Mouse (Mus musculus): ENCODE measurements at regions not wholly inside any gene's neighbourhood (a gene's known extent, or its start where the extent isn't known, plus 50 kb on each side); places are given as distances from the start of the nearest gene placed in this dataset.
"Not testable (repeated sequence)": the region's sequence is repeated elsewhere in the genome, so short reads cannot be mapped to it uniquely, and the experiment has no call there.

DNA sequence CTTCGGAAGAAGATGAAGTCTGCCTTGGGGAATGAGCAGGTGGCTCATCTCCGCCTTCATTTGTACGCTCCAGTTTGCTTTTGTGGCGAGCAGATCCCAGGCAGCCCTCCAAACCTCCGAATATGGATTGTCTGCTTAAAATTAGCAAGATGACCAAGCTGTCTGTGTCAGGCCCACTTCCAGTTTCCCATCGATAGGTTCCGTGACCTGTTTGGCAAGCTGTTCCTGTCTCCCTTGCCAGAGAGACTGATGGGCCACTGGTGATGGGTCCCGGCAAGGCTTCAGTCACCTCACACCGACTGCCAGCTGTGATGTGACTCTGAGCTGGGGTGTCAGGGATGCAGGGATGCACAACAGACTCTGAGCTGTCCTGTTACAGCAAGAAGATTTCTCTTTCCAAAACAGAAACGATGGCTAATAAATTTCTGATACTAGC lies 96.4 kb downstream of the Enc1 start:
- TF ChIP-seq POLR2A (IDR thresholded peaks at IDR 0.05; ENCODE audit: borderline replicate concordance, extremely low read depth, insufficient read depth, insufficient read length), result no peak
- H3K9ac ChIP-seq (ENCODE audit: low read depth, low read length, severe bottlenecking), result no peak overlapping the region
- H3K9me3 ChIP-seq (ENCODE audit: control insufficient read depth, low read length), result no peaks in the 10 kb centered on the region
- 52% methylated on average over 10 of the region's 10 CpGs for WGBS
- no peaks in the 10 kb centered on the region for H3K36me3 ChIP-seq (ENCODE audit: control insufficient read depth, insufficient read depth, low read length)
- no peak overlapping the region for H3K4me3 ChIP-seq (replicated peaks; ENCODE audit: low read length)
- DNase-seq (ENCODE audit: low spot score) (no peak), ATAC-seq (ENCODE audit: low FRiP score, low read depth) (no peak)
- H3K4me2 ChIP-seq (replicated peaks; ENCODE audit: low read depth, low read length, severe bottlenecking), result no peak overlapping the region
- H3K4me1 ChIP-seq (ENCODE audit: control insufficient read depth, insufficient read depth, low read length), result peaks cover 5% of the 10 kb centered on the region; the same call in 1 of the 2 replicates
- H3K27me3 ChIP-seq (ENCODE audit: control insufficient read depth, insufficient read depth, low read length), result no peaks in the 10 kb centered on the region
- no peak overlapping the region for H3K27ac ChIP-seq (replicated peaks; ENCODE audit: low read depth, low read length)

DNA sequence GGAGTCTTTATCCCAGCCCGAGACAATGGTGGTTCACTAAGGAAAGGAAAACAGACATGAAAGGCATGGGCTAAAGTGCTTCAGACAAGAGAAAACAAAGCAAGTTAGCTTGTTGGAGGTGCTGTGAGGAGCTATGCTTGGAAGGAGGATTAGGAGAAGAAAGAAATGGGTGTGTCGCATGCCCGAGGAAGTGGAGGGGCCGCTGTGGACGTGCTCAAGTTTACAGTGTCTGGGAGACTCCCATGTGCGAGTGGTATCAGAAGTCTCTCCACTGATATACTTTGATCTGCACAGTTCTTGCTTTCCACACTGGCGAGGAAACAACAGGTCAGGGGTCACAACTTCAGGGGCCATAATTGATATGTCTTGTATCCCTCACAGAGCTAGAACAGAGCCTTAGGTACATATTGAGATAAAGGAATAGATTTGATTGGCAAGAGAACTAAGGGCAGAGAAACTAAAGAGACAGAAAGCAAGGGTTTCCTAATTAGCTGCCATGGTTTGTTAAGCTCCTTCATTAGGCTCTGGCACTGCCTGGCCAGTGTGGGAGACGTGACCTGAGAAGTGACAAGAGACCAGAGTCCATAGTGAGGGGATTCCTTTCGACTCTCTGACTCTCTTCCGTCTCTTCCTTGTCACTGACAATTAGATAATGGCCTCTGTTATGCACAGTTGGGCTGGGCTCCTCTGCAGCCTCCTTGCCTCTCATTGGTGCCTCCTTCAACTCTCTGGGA lies 93.1 kb downstream of the Enc1 start:
- no peak for TF ChIP-seq POLR2A (IDR thresholded peaks at IDR 0.05; ENCODE audit: borderline replicate concordance, extremely low read depth, insufficient read depth, insufficient read length)
- ATAC-seq (ENCODE audit: low FRiP score, low read depth) (no peak), DNase-seq (ENCODE audit: low spot score) (no peak)
- Histone ChIP-seq H3K9ac (ENCODE audit: low read depth, low read length, severe bottlenecking) (no peak overlapping the region), H3K4me3 (replicated peaks; ENCODE audit: low read length) (no peak overlapping the region), H3K27me3 (ENCODE audit: control insufficient read depth, insufficient read depth, low read length) (no peaks in the 10 kb centered on the region), H3K4me2 (replicated peaks; ENCODE audit: low read depth, low read length, severe bottlenecking) (no peak overlapping the region), H3K4me1 (ENCODE audit: control insufficient read depth, insufficient read depth, low read length) (peaks cover 5% of the 10 kb centered on the region; the same call in 1 of the 2 replicates), H3K36me3 (ENCODE audit: control insufficient read depth, insufficient read depth, low read length) (no peaks in the 10 kb centered on the region), H3K9me3 (ENCODE audit: control insufficient read depth, low read length) (no peaks in the 10 kb centered on the region), H3K27ac (replicated peaks; ENCODE audit: low read depth, low read length) (no peak overlapping the region)
- 38% methylated on average over 10 of the region's 10 CpGs for WGBS

DNA sequence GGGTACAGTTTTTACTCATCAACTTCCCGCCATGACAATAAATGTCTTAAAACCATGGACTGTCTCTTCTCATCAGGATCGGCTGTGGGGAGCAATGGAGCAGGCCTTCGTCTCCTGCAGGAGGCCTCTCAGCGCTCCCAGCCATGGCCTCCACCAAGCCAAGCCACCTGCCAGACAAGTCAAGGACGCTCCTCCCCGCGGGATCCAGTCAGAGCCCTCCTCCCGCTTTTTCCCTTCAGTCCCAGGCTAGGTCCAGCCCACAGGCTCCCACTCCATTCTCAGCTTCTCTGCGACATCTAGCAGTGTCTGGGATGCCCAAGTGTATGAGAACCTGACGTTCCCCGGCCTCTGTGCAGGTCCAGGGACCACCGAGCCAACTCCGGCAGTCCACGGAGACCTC lies 90.2 kb downstream of the Enc1 start:
- Histone ChIP-seq H3K4me1 (ENCODE audit: control insufficient read depth, insufficient read depth, low read length) (no peaks in the 10 kb centered on the region), H3K27me3 (ENCODE audit: control insufficient read depth, insufficient read depth, low read length) (no peaks in the 10 kb centered on the region), H3K9ac (ENCODE audit: low read depth, low read length, severe bottlenecking) (no peak overlapping the region), H3K4me3 (replicated peaks; ENCODE audit: low read length) (no peak overlapping the region), H3K36me3 (ENCODE audit: control insufficient read depth, insufficient read depth, low read length) (no peaks in the 10 kb centered on the region), H3K9me3 (ENCODE audit: control insufficient read depth, low read length) (no peaks in the 10 kb centered on the region), H3K4me2 (replicated peaks; ENCODE audit: low read depth, low read length, severe bottlenecking) (no peak overlapping the region), H3K27ac (replicated peaks; ENCODE audit: low read depth, low read length) (no peak overlapping the region)
- ATAC-seq (ENCODE audit: low FRiP score, low read depth) (no peak), DNase-seq (ENCODE audit: low spot score) (no peak)
- no peak for TF ChIP-seq POLR2A (IDR thresholded peaks at IDR 0.05; ENCODE audit: borderline replicate concordance, extremely low read depth, insufficient read depth, insufficient read length)
- WGBS, result 93% methylated on average over 14 of the region's 14 CpGs

DNA sequence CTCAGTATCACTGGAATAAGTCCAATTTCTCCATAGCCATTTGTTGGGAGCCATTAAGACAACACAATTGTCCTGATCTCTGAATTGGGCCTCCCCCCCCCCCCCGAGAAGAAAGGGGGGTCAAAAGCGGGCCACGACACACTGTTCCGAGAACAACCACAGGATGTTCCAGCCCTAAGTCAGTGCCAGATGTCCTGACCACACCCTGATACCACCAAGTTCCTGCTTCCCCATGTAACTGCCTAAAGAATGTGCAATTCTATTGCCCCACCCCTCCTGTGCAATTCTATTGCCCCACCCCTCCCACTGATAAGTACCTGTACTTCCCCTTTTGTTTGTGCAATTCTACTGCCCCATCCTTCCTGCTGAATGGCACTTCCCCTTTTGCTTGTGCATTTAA lies 80.4 kb downstream of the Enc1 start:
- not testable (repeated sequence) for H3K27ac ChIP-seq (replicated peaks; ENCODE audit: low read depth, low read length); H3K9me3 ChIP-seq (ENCODE audit: control insufficient read depth, low read length); H3K27me3 ChIP-seq (ENCODE audit: control insufficient read depth, insufficient read depth, low read length); H3K36me3 ChIP-seq (ENCODE audit: control insufficient read depth, insufficient read depth, low read length); H3K4me2 ChIP-seq (replicated peaks; ENCODE audit: low read depth, low read length, severe bottlenecking); ATAC-seq (ENCODE audit: low FRiP score, low read depth); H3K4me3 ChIP-seq (replicated peaks; ENCODE audit: low read length); H3K9ac ChIP-seq (ENCODE audit: low read depth, low read length, severe bottlenecking); DNase-seq (ENCODE audit: low spot score); H3K4me1 ChIP-seq (ENCODE audit: control insufficient read depth, insufficient read depth, low read length)
- 89% methylated on average over 3 of the region's 4 CpGs for WGBS

DNA sequence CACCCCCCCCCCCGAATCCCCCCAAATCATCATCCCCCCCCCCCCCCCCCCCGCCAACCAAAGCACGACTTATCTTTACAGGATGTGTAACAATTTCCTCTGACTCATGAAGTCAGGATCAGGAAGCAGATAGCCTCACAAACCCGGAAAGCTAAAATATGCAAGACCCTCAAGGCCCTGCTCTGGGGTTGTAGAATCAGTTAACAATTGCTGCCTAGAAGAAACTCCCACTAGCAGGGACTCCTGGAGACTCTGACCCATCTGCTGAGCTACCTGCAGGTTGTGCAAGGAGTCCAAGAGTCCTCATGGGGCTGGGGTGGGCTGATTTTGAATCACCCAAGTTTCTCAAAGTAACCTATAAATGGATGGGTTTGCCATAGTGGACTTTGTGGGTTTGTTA lies 79.9 kb downstream of the Enc1 start:
- no peak overlapping the region for H3K4me3 ChIP-seq (replicated peaks; ENCODE audit: low read length)
- ATAC-seq (ENCODE audit: low FRiP score, low read depth), result no peak

More for the DNA sequence above, 79.9 kb downstream of the Enc1 start:
- no peak for TF ChIP-seq POLR2A (IDR thresholded peaks at IDR 0.05; ENCODE audit: borderline replicate concordance, extremely low read depth, insufficient read depth, insufficient read length)
- no peaks in the 10 kb centered on the region for H3K36me3 ChIP-seq (ENCODE audit: control insufficient read depth, insufficient read depth, low read length)
- no peaks in the 10 kb centered on the region for H3K27me3 ChIP-seq (ENCODE audit: control insufficient read depth, insufficient read depth, low read length)
- H3K27ac ChIP-seq (replicated peaks; ENCODE audit: low read depth, low read length), result no peak overlapping the region
- H3K4me2 ChIP-seq (replicated peaks; ENCODE audit: low read depth, low read length, severe bottlenecking), result no peak overlapping the region
- H3K9ac ChIP-seq (ENCODE audit: low read depth, low read length, severe bottlenecking), result no peak overlapping the region
- no peak for DNase-seq (ENCODE audit: low spot score)
- no peaks in the 10 kb centered on the region for H3K9me3 ChIP-seq (ENCODE audit: control insufficient read depth, low read length)
- 53% methylated on average over 2 of the region's 4 CpGs for WGBS
- peaks cover 4% of the 10 kb centered on the region; the same call in 1 of the 2 replicates for H3K4me1 ChIP-seq (ENCODE audit: control insufficient read depth, insufficient read depth, low read length)
